Mouse (Mus musculus) embryo, embryonic 9.5 days (tissue): ENCODE data around the gene Gm17349.

ENCODE experiments used
- DNase-seq: peaks from one replicate; pipeline ENCODE4 v3.0.0-alpha.2; 2017; ENCODE audit errors: extremely low spot score

Gm17349 gene

GRCm38 (mm10) chr15:99699715-99700114 lies 5.6 kb downstream of the Gm17349 start:
- no peak for DNase-seq

GRCm38 (mm10) chr15:99698533-99699085 lies 6.7 kb downstream of the Gm17349 start:
- DNase-seq: no peak

GRCm38 (mm10) chr15:99697309-99697708 lies 8.0 kb downstream of the Gm17349 start:
- DNase-seq: no peak

- DNase-seq: no peak
Measured at GRCm38 (mm10) chr15:99691976-99692375, 13.3 kb downstream of the Gm17349 start.

GRCm38 (mm10) chr15:99690924-99691323 lies 14.4 kb downstream of the Gm17349 start:
- no peak for DNase-seq

GRCm38 (mm10) chr15:99688712-99689111 lies 16.6 kb downstream of the Gm17349 start:
- peak; percentile 68 for DNase-seq

- no peak for DNase-seq
Measured at GRCm38 (mm10) chr15:99684156-99684555, 21.1 kb downstream of the Gm17349 start.

- DNase-seq: no peak
Measured at GRCm38 (mm10) chr15:99682880-99683279, 22.4 kb downstream of the Gm17349 start.

- no peak for DNase-seq
Measured at GRCm38 (mm10) chr15:99679008-99679407, 26.3 kb downstream of the Gm17349 start.

- peak; percentile 62 for DNase-seq
Measured at GRCm38 (mm10) chr15:99678063-99678800, 27.1 kb downstream of the Gm17349 start.

GRCm38 (mm10) chr15:99677089-99677488 lies 28.2 kb downstream of the Gm17349 start:
- no peak for DNase-seq

GRCm38 (mm10) chr15:99674866-99675265 lies 30.4 kb downstream of the Gm17349 start:
- no peak for DNase-seq

- no peak for DNase-seq
Measured at GRCm38 (mm10) chr15:99671783-99672182, 33.5 kb downstream of the Gm17349 start.

GRCm38 (mm10) chr15:99670964-99671670 lies 34.2 kb downstream of the Gm17349 start:
- DNase-seq: no peak

- peak; percentile 65 for DNase-seq
Measured at GRCm38 (mm10) chr15:99670154-99670821, 35.0 kb downstream of the Gm17349 start, which contains the start of gene Asic1. Asic1 (plus strand) TSS chr15:99670368.

GRCm38 (mm10) chr15:99669392-99669791 lies 35.9 kb downstream of the Gm17349 start:
- DNase-seq: no peak

- peak; percentile 75 for DNase-seq
Measured at GRCm38 (mm10) chr15:99668881-99669280, 36.4 kb downstream of the Gm17349 start.

GRCm38 (mm10) chr15:99667544-99667943 lies 37.7 kb downstream of the Gm17349 start:
- DNase-seq: no peak

GRCm38 (mm10) chr15:99664600-99665451 lies 40.5 kb downstream of the Gm17349 start:
- peak; percentile 62 for DNase-seq

GRCm38 (mm10) chr15:99663964-99664599 lies 41.2 kb downstream of the Gm17349 start:
- DNase-seq: no peak

GRCm38 (mm10) chr15:99662371-99662770 lies 42.9 kb downstream of the Gm17349 start:
- no peak for DNase-seq
